Mouse (Mus musculus) brain, embryonic 14.5 days (tissue): ENCODE data around the gene Golga4.

ENCODE experiments used
- CTCF ChIP-seq: fragments of 200-500 bp; IDR thresholded peaks from 2 replicates; pipeline ENCODE4 v1.5.1; 2012; ENCODE audit warnings: inconsistent platforms, mild to moderate bottlenecking, moderate library complexity, borderline replicate concordance; ENCODE audit not compliant: insufficient read depth, insufficient read length; ENCODE audit errors: extremely low read depth
- POLR2A ChIP-seq: fragments of 200-500 bp; IDR thresholded peaks from 2 replicates; pipeline ENCODE4 v1.6.1; 2012; ENCODE audit warnings: mild to moderate bottlenecking, inconsistent platforms, borderline replicate concordance; ENCODE audit not compliant: poor library complexity, insufficient read depth, insufficient read length, severe bottlenecking; ENCODE audit errors: extremely low read depth

- TF ChIP-seq POLR2A (no peak), CTCF (no peak)
Observed at GRCm38 (mm10) chr9:118563866-118564265, 57.8 kb downstream of the Golga4 start.
